Mouse (Mus musculus) fibroblast of lung, adult 2 months (primary cell): Measurements from ENCODE around the gene Ppm1l.

Experiments
- DNase-seq: peaks from one replicate; pipeline ENCODE4 v3.0.0-alpha.2; 2011; ENCODE audit warnings: low read depth

Ppm1l gene

DNA sequence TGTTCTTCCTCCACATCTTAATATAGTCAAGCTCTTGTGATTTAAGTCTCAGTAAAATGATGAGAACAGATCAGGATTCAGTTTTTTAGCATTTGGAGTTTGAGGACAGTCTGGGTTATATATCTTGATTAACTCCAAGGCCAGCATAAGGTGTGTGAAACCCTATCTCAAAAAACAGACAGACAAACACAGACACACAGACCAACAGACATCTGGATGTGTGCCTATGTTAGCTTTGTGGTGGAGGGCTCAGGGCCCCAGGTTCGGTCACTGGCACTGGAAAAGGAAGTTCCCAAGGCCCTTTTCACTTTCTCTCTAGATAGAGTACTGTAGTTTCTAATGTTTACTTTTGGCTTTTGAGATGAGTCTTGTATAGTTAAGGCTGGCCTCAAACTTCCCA, 23.8 kb downstream of the Ppm1l start:
- no peak for DNase-seq

DNA sequence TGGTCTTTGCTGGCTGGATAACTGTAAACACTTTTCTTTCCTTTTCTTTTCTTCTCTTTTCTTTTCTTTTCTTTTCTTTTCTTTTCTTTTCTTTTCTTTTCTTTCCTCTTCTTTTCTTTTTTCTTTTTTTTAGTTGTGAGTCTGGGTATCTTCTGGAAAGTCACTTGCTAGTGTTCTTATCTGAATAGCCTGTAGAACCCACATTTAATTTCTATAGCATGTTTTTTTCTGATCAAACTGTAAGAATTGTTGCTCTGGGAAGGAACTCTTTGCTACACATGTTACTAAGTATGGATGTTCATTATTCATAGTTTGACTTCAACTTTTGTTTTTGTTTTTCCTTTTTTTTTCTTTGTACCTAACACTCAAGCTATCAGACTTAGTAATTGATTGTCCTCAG, 24.3 kb downstream of the Ppm1l start:
- no peak for DNase-seq

DNA sequence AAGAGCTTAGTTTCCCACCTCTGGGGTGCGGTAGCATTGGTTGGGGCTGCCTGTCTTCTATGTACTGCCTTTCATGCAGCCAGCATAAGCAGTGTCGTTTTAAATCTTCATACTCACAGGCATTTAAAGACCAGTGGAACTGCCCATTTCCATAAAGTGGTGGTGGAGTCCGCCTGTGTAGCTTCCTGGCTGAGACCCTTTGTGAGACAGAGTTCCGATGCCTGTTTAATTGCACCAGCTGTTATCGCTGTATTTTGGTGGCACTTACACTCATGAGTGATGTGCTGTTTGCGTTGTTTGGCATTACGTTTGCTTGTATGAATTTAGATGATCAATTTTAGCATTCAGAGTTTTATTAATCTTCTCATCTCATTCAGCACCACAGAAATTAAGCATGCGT, 24.9 kb downstream of the Ppm1l start:
- no peak for DNase-seq

DNA sequence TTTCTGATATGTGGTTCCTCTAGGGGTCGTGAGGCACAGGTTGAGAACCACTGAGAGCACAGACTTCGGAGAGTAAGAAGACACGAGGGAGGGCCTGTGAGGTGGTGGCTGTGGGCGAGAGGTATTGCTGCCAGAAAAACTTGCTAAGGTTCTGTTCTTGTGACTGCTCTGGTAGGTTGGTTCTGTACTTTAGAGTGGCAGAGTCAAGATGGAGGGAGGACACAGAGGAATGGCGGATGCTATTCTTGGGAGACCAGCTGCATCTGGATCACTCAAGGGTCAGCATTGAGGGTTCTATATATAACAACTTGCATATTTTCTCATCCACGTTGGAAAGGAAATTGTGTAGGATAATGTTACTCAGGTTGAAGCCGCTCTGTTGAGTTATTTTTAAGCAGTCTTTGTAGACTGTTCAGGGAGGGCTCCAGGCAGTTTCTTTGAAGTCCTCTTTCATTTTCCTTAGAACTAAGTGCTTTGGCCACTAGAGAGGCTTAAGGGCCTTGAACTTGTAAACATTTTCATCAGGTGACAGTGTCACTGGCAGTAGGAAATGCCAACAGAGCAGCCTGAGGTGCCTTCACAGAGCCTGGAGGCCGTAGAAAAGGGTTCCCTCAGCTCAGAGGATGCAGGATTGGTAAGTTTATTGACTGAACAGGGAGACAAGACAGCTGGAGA, 25.7 kb downstream of the Ppm1l start:
- no peak for DNase-seq

DNA sequence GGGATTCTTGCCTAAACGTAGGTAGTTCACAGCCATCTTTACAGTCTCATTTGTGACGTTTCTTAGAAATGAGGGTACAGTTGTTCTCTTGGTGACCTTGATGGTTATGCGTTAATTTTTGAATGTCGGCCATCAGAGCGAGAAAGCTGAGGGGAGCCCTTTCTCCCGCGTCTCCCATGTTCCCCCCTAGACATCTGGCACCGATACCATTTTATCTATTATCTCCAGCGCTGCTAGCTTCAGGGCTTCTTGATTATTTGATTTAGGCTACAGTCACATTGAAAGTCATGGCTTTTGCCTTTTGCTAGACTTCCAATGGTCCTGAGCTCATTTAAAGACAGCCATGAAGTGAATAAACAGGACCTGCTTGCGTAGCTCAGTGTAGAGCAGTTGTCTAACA, 26.5 kb downstream of the Ppm1l start:
- no peak for DNase-seq

DNA sequence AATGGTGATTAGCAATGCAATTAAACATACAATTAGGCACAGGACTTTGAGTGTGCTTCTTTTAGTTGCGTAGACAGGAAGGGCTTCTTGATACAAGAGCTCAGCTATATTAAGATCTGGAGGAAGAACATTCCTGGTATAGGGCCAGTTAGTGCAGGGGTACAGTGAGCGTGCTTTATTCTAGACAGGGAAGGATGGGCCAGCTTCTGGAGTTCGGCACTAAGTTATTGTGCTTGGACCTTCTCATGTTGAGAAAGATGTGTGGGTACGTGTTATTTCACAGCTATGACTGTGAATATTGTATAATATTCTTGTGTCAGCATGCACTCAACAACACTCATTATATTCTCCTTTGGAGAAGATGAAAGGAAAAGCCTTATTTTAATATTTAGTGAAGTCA, 29.9 kb downstream of the Ppm1l start:
- no peak for DNase-seq

DNA sequence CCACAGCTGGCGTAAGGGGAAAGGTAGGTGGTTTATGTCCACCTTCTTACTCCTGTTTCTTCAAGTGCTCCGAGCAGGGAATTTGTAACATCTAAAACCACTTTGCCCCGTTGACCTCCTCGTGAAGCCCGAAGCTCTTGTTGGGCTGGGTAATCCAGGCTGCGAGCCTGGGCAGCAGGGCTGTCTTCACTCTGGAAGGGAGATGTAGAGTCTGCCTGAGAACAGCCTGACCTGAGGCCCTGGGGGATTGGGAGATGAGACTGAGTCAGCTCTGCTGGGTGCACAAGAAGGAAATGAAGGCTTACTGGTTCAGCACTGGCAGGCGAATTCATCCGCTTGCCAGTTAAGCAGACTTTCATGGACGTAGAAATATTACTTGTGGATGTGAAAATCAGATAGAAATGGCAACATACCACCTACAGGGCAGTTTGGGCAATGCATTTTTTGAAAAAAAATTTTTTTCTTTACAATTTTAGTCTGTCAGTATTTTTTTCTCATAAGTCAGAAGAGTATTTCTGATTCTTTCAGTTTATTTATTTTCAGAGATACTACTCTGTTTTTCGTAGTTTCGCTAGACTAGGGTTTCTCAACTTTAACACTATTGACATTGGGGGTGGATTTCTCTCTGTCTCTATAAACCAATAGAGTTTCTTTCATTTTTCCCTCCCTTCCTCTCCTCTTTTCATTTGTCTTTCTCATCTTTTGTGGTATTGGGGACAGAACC, 31.7 kb downstream of the Ppm1l start:
- DNase-seq, result no peak

DNA sequence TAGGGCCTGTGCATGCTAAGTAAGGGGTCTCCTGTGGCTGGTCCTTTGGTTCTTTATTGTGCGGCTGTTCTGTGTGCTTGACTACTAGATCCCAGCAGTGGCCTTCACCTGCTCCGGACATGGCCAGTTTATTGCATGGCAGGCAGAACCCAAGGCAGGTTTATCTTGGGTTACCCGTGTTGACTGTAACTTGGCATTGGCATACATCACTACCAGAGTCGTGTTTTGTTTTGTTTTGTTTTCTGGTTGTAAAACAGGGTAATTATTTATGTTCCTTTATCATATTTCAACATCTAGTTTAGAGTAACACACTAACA, 32.2 kb downstream of the Ppm1l start:
- no peak for DNase-seq

DNA sequence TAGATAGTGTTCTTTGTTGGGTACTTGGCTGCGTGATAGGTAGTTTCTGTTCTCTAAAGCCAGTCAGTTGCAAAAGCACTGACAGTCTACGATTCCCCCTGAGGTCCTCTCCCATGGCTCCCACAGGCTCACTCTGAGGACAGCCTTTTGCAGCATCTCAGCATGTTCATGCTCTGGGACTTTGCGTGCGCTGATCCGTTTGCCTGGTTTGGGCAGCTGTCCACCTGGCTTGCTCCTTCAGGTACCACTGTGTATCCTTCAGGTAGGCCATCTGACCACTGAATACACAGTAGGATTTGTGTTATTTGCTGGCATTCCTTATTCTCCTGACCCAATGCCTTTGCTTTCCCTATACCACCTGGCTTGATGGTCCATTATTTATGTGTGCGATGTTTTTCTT, 33.3 kb downstream of the Ppm1l start:
- DNase-seq, result no peak

DNA sequence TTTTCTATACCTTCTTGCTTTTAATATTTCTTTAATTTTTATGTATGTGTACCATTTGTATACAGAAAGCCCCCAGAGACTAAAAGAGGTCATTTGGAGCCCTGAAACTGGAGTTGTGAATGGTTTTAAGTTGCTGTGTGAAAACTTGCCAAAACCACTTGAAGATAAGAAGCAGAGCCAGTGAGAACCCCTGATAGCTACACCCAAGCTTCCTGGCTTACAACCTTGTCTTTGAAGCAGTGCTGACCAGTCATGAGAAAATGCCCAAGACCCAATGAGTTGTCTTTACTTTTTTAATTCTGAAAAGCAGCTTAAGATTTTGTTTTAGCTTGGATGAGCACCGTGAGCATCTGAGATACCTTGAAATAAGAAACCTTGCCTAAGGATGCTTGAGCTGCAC, 35.5 kb downstream of the Ppm1l start:
- no peak for DNase-seq

DNA sequence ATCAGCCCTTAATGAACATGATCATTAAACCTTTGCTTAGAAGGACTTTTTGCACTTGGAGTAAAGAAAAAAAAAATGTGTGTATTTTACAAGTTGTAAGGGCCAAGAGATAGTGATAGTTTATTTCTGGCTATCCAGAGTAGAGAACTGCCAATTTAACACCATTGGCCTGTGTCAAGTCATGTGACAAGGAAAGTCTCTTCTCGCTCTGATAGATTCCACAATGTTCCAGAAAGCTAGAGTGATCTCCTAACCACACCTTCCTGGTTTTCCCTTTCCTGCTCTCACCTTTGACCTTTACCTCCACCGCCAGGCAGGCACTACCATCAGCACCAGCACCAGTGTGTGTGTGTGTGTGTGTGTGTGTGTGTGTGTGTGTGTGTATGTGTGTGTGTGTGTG, 38.0 kb downstream of the Ppm1l start:
- no peak for DNase-seq

DNA sequence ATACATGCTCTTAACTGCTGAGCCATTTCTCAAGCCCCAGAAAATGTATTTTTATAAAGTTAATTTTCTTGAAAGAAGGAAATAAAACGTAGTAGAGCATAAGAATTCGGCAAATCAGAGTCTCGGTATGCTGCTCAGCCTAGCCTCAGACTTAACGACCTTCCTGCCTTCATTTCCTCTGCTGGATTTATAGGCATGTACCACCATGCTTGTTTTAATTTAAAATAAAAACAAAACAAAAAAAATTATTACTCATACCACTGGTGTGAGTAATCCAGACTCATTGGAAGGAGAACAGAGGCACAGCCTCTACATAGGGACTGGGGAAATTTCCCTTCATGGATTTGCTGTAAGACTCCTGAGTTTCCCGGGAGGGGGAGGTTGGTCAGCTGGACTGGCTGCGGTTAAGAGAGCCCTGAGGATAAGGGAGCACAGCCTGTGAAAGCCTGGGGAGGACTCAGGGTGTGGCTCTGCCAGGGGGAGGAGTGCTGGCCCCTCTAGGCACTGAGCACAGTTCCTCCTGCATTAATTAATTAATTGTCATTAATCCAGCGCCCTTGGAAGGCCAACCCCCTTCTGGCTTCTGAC, 39.5 kb downstream of the Ppm1l start:
- DNase-seq, result peak; percentile 15

DNA sequence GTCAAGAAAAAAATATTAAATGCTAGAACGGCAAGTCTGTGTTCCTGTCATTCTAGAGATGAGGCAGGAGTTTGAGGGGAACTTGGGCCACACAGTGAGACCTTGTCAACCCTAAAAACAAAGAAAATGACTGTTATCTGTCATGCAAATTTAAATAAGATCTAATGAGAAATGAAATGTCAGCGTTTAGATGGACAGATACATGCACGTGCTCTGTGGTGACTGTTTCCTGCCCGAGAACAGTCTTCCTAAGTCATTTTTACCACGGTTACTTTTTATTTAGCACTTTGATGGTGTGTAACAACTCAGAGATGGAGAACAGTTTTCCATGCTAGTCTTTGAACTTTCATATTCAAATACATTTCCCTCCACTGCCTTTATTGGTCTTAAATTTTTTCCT, 40.1 kb downstream of the Ppm1l start:
- no peak for DNase-seq

DNA sequence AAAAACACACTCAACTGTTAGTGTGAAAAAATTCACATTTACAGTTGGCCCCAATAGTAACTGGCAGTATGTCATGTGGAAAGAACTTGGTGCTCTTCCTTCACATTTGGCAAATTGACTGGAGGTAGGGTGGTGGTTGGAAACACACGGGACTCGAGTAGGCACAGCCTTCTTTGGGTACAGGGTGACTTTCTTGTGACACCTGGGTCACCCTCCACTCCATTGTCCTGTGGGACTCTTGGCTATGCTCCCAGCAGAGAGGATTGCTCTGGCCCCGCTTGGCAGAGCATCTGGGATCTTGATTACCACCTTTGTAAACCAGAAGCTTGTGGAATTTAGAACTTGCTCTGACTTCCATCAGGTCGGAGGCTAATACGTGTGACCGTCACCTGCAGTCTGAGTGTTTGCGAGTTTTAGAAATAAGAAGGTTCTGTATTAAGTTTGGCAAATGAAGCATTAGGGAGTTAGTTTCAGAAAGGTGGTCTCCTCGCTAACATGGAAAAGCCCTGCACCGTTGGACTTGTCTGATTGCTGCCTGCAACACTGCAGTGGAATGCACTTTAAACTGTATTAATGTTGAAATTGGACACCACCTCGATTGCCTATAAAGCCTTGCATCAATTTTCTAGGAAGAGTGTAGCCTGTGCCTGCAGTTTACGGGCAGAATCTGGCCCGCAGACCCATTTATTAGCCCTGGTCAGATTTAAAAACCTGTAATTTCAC, 41.4 kb downstream of the Ppm1l start:
- no peak for DNase-seq

DNA sequence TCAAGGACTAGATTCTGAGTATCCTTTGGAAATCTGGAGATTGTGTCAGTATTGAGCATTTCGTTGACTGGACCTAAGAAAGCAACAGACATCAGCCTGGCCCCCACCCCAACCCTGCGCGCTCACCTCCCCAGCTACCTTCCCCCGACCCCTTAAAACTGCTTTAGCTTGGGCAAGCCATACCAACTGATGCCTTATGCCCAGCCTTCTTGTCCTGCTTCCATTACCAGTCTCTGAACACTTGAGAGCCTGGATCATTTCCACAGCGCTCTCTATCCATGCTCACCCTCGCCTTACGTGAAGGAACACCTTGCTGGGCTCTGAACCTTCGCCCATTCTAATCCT, 41.9 kb downstream of the Ppm1l start:
- no peak for DNase-seq

DNA sequence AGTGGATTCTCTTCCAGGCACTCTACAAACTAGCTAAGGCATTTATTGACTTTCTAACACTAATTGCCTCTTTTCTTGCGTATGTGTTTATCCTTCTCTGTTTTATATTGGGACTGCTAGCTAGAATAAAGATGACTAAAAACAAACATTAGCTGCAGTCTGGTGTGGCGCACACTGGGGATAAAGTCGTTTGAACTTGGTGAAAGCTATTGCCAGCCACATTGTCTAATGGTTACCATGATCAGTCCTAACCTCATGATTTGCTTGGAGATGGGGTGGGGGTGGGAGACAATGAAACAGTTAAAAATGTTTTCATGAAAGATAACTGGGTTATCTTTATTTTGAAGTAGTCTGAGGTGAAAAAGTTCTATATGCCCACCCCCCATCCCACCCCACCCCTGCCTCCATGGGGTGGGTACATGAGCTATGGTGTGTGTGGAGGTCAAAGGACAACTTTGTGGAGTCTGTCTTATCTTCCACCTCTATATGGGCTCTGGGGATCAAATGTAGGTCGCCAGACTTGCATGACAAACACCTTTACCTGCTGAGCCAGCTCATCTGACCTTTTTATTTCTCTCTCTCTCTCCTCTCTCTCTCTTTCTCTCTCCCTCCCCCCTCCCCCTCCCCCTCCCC, 43.7 kb downstream of the Ppm1l start:
- no peak for DNase-seq

DNA sequence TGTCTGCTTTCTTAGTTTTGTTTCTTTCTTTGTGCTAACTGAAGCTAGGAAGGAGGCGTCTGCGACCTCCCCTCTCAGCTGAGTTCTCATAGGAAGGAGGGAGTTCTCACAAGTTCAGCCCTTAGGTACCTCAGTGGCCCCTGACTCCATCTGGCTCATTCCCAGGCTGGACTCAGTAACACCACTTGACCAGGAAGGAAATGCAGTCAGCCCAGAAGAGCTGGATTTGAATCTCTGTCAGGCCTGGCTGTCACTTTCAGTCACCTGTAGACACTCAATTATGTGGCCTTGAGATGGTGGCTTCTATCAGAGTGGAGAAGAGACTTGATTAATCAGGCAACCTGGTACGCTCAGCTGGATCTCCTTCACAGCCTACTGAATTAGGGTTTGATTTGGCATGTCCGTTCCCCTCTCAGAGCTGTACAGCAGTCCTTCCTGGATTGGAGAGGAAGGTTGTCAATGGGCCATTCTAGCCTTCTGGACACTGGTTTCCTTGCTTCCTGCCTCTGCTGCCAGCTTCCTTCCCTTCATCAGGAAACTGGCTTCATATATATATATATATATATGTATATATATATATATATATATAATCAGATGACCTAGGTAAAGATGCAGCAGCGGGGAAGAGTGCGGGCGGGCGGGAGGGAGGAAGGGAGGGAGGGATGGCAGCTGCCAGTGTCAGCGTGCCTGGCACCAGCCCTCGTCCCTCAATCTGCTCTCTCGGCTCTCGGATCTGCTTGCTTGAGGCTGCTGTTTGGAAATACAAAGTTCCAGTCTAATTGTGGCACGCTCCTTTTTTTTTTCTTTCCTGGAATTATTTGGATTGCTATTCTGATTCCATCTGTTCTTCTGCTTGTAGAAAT, 45.1 kb downstream of the Ppm1l start:
- no peak for DNase-seq

DNA sequence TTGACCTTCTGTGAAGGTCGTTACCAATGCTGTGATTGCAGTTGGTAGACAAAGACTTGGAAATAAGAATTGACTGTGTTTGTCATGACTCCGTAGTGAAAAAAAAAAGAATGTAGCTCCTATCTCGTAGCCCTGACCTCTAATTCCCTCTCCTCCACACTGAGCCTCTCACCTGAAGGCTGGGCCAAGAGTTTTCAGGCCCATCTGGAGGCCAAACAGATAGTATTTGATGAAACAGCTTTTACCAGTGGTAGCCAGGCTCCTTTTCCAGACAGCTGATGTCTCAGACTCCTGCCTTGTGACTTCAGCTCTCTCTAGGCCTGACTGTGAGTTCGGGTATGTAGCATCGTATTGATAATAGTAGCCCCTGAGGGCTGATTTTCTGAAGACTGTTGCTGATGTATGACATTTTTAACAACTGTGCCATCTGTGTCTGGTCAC, 45.7 kb downstream of the Ppm1l start:
- no peak for DNase-seq

DNA sequence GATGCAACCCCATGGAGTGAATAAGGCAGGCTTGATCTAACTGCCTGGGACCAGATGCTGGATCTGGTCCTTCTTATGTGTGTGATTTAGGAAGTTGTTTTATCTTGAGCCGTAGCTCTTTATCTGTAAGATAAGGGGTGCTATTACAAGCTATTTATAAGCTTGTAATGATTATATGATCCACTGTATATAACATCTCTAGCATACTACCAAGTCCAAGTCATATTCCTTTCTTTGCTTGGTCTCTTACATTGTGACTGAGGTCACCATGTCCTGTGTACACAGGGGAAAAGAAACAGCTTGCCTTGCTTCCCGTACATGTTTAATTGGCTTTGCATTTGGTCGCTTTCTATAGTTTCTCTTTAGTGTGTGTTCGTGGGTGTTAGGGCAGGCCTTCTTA, 46.2 kb downstream of the Ppm1l start:
- no peak for DNase-seq

DNA sequence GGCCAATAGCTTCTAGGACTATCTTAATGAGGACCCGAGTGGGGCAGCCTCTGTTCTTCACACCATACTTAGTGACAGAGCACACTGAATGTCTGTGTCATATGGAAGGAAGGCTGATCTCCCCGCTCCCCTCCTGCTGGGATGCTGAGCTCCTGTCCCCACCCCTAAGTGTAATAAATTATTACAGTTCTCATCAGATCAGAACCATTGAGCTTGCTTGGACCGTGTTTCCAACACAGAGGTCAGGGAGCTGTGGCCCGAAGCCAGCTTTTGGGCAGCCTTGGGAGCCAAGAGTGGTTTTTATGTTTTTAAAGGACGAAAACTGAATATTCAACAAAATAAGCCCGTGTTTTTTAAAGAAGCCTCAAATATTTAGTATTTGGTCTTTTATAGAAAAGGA, 47.5 kb downstream of the Ppm1l start:
- no peak for DNase-seq

DNA sequence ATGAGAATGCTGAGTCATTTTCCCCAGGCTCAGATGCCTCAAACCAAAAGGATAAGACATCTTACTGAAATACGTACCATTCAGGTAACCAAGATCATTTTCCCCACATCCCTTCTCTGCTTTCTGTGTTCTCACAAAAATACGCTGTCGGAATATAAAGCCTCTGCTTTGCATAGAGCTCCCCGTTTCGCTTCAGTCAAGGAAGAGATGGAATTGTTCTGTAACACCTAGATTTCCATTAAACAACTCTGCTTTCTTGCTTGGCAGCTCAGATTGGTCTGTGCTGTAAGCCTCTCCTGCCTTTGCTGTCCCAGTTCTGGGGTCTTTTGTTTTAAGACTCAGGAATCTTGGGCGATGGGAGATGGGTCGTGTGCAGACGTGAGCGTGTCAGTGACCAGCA, 51.3 kb downstream of the Ppm1l start:
- DNase-seq, result no peak

DNA sequence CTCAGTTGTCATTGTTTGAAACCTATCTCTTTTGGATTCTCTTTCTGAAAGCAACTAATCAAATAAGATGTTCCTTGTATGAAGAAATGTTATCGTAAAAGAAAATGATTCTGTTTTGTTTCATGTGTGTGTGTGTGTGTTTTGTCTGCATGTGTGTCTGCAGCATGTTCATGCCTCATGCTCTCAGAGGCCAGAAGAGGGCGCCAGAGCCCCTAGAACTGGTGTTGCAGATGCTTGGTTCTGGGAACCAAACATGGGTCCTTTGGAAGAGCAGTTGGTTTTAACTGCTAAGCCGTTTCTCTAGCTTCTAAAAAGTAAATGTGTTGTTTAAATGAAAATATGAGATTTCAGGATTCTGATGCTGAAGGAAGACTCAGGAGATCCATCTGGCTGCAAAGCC, 56.1 kb downstream of the Ppm1l start:
- DNase-seq, result no peak
